Mouse (Mus musculus) 3134 (cell line): ENCODE data around the gene Endog.

ENCODE experiments used
- DNase-seq: peaks from one replicate; pipeline ENCODE4 v3.0.0-alpha.2; 2011; ENCODE audit warnings: low spot score; ENCODE audit not compliant: insufficient read length; ENCODE audit errors: extremely low read depth

The Endog gene

DNA sequence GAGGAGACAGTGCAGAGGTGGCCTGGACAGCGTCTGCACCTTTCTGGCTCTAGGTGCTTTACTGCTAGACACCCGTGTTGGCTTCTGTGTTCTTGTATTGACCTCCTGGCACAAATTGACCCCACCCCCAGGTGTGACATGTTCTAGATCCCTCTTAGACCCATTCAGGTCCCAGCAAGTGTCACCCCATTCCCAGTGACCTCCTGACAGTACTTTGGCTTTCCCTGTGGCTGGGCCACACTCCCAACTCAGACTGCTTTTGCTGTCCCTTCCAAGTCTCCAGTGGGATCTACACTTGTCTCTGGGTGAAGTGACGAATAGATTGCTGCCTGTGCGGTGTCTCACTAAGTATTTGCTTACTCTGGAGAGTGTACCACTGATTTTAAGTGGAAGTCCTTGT, 36.1 kb downstream of the Endog start:
- DNase-seq = no peak

DNA sequence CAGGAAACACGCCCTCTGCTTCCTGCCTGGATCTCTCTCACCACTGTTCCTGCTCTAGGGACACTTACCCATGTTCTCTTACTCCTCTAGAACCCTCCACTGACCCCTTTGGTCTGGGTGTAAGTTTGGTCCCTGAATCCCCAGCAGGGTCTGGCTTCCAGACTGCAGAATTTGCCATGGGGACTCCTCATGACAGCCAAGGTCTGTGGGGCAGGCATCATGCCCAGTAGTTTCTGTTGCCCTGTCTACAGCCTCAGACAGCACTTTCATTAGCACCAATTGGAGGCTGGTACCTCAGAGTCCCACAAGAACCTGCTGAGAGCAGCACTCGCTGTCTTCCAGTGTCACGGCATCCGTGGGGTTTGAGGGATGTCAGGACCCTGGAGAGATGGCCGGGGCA, 36.6 kb downstream of the Endog start:
- no peak for DNase-seq

DNA sequence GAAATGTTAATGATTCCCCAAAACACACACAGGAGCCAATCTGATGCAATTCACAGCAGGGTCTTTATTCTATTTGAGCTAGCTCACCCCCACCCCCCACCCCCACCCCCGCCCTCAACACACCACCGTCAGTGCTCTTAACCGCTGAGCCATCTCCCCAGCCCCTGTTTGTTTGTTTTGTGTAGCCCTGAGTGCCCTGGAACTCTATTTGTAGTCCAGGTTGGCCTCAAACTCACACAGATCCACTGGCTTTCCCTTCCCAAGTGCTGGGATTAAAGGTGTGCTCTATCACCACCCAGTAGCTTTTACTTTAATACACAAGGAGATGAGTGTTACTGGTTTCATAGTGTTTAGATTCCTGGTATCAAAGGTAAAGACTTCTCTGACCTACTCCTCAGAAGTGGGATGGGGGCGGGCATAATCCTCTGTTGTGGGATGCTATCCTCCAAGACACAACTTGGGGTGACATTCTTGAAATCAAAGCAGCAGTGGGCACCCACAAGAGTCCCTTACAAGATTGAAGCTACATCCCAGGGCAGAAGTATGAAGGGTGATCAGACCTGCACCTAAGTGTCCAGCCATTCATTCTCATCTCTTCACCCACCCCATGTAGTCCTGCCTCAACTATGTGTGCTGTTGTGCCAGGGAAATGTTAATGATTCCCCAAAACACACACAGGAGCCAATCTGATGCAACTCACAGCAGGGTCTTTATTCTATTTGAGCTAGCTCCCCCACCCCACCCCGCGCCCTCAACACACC, 40.3 kb downstream of the Endog start:
- no peak for DNase-seq

DNA sequence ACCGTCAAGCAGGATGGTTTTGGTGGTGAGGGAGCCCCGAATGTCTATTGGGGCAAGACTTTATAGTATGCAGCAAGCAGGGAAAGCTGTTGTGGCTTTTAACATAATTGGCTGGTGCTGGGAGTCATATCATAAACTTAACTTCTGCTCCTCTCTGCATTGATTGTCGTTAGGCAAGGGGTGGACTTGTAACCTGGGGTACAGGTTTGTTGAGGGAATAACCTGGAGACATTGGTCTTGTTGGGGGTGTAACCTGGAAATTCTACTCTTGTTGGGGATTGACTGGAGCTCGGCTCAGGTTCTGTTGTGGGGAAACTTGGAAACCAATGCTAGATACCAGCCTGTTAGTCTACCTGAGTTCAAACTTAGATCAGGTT, 40.9 kb downstream of the Endog start:
- no peak for DNase-seq

DNA sequence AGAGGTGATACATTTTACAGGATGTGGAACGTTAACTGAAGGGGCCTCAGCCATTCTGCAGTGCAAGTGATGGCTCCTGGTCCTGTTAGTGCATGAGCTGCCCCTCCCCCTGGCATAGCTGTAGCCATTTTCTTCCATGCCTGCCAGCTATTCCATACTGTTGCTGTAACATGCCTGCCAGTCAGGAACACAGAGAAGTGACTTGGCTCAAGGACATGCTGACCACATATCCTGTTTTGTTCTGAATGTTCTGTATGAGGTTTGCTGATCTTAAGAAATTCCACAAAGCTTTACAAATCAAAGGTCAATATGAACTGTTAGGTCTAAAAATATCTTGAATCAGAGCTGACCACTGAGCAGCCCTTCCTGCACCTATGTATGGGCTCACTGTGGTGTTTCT, 41.7 kb downstream of the Endog start:
- no peak for DNase-seq

DNA sequence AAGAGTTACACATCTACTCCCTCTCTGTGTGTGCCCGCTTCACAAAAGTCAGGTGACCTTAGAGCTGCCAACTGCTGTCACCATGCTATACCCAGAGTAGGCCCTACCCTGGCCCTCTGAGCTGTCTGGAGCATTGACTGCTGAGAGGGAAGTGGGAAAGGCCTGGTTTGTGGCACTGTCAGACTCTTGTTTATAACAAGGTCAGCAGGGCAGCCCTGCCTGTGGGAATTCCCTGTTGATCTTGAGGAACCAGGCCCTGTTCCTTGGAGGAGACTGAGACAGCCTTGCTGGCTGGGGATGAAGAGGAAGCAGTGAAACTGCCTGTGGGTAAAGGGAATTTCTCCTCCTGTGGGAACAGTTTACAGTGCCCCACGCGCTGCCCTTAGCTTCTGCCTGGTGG, 43.5 kb downstream of the Endog start:
- no peak for DNase-seq

DNA sequence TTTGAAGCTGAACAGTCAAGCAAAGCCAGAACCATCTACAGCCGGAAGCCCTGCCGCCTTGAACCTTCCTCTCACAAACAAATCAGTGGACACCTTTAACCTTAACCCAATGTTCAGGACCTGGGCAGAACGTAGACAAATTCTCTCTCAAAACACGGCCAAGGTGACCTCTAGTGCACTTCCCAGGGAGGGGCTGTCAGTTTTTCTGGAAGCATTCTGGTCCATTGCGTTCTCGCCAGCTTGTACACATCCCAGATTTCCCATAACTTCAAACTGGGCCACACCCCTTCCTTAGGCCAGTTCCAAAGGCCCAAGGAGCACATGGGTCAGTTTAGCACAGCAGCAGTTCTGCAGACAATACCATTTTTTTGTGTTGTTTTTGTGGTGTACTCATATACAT, 44.2 kb downstream of the Endog start:
- no peak for DNase-seq

DNA sequence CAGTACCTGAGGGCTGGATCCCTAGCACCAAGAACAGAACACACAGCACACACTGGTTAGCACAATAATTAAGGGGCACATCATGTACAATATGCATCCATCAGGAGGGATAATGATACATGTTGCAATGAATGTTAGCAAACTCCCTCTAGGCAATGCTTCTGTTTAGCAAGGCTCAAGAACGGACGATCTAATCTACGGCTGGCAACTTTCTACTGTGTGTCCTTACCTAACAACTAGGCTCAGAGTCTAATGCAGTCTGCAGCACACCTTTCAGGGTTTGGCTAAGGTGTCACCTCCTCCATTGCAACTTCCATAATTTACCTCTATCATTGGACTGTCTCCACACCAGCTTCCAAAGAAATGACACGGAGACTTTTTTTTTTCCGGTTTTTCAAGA, 45.0 kb downstream of the Endog start:
- DNase-seq = no peak
